Mouse (Mus musculus) v-Abl transformed pro-B cells (cell line): ENCODE results near the gene Akr1b7.

Experiments
- in situ Hi-C, 2 experiments: fragments of 400-800 bp; cut with MboI; formaldehyde crosslinking; loops; one replicate each; pipeline ENCODE4 v1.15.1; 2025; ENCODE audit not compliant: unreplicated experiment in 2 of 2

Akr1b7 gene

GRCm38 (mm10) chr6:34419071-34419470 is 6.9 kb downstream of the Akr1b7 start:
- in situ Hi-C loops = no loop called here

DNA sequence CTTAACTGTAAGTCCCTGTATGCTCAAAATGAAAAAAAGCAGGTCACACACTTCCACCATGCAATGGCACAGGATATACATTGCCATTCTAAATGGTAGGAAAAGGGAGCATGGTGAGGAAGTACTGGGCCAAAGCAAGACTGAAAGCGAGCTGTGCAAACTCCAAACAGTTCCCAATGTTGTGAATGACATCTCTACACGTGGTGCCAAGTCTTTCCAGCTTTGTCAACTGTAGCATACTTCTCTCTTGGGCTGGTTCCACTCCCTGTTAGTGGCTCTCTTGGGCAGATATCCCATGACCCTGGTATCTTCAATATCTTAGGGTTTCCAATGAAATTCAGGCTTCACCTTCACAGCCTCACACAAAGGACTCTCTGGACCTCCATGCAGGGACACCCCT is 26.9 kb downstream of the Akr1b7 start:
- in situ Hi-C loops = no loop called here

DNA sequence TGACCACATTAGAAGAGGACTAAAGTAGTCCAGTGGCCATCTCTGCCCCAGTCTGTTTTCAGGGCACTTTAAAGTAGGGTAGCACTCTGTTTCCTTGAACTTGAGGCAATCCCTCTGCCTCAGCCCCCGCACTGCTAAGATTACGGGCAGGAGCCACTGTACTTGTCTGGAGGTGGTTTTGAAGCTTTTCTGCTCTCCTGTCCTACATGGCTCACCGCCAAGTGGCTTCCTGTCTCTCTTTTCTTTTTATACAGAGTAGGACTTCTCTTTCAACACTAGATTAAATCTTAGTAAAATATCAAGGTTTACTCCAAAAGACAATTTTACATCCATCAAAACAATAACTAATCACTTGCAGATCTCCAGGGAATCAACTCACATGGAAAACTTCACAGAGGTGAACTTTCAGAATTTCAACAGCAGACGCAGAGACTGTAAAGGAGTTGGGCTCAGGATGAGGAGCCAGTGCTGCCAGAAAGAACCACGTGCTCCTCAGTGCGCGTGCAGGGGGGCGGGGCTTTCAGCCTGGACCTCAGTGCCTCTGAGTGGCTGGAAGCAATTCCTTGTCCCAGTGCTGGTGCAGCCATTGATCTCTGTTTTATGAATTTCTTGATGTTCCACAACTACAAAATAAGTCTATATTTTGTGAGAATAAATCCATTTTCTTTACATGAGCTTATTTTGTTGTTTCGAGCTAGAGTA is 29.6 kb downstream of the Akr1b7 start:
- in situ Hi-C loops = loop anchor here in 1 of 2 experiments (5.0 kb wide), 1 partner anchor 84 kb away; no protein-coding TSS in a partner anchor

DNA sequence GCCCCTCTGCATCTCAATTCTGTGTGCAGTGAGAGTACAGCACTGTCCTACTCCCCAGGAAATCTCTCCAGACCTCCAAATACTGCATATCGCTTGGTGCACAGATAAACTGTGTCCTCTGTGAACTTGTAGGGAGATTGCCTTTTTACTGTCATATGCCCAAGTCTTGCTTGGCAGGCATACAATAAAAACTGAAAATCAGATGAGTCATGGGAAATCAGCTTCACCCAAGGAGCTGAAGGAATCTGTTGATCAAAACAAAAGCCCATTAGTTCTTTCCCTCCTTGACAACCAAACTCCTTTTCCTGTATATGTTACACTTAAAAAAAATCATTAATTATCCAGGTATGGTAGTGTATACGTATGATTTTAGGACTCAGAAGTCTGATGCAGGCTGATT is 31.7 kb downstream of the Akr1b7 start:
- in situ Hi-C loops = loop anchor here in 1 of 2 experiments (5.0 kb wide), 1 partner anchor 86 kb away; no protein-coding TSS in a partner anchor

DNA sequence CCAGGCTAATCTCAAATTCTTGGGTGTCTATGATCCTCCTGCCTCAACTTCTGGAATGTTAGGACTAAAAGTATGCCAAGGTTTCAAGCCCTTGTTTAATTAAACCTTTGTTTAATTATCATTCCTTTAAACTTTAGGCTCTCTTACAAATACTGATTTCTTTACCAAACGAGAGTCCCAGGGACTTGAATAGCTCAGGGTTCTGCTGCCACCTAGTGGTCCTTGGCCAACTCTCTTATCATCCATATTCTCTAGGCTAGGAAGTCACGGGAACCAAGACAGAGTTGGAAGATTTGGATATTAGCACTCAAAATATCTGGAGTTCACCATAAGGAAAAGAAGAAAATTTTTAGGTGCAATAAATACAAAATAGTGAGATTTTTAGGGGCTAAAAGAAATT is 35.8 kb downstream of the Akr1b7 start:
- in situ Hi-C loops = no loop called here

- in situ Hi-C loops = no loop called here
Measured at GRCm38 (mm10) chr6:34448696-34449095, 36.6 kb downstream of the Akr1b7 start.

DNA sequence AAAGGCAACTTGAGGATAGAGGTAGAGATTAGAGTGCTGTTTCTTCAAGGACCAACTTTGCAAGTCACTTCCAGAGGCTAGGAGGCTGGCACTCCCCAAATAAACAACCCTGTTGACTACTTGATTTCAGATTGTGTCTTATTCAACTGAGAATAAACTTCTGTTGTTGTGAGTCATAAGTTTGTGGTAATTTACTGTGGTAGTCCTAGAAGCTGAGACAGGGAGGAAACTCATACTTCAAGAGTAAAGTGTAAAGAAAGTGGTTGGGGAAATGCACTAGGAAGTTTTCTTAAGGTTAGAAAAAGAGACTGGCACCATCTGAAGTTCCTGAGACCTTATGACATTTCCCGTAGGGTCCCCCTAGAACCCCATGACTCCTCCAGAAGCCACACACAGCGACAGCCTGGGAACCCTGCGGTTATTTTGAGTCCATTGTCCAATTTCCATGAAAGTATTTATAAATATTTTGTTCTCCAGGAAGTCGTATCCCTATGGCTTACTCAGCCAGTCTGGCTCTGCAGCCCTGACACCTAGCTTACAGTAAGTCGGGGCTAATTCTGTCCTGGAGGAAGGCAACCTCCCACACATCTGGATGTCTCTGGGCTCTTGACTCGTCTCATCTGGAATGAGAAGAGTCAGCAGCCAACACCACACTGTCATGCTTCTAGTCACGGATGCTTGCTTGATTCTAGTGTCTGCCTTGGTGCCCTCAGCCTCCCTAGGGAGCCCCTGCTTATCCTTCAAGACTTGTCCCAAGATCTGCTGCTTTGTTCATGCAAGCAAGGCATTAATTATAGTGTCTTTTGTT is 41.0 kb downstream of the Akr1b7 start:
- in situ Hi-C loops = loop anchor here (5.0 kb wide), 1 partner anchor 161 kb away; no protein-coding TSS in a partner anchor

DNA sequence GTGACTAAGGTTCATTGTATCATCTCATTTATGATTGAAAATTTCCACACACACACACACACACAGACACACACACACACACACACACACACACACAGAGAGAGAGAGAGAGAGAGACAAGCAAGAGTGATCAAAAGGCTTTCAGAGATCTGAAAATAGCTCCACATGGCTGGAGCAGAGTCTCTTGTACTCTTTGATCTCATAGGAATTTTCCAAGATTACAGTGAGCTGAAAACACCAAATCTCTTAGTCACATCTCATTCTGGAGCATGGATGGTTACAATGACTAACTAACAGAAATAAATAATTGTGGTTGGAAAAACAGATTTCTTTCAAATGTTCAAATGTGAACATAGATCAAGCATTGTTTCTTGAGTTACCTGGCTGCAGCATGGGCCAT is 47.3 kb downstream of the Akr1b7 start:
- in situ Hi-C loops = loop anchor here in 1 of 2 experiments (5.0 kb wide), 1 partner anchor 92 kb away; no protein-coding TSS in a partner anchor

DNA sequence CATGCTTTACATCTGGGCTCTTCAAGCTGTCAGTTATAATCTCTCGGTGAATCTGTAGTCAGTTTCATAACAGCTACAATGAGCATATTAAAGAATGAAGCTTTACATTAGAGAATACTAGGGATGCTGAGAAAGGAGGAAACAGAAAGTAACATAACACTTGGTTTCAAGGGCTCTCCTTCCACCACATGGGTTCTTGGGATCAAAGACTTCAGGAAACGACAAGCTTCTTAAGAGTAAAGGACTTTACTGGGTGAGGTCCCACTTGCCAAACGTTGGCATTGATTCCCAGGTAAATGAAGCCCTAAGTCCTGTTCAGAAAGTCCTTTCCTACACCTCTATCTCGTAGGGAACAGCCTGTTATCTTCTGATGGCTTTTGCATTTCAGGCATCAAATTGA is 48.5 kb downstream of the Akr1b7 start:
- in situ Hi-C loops = no loop called here

DNA sequence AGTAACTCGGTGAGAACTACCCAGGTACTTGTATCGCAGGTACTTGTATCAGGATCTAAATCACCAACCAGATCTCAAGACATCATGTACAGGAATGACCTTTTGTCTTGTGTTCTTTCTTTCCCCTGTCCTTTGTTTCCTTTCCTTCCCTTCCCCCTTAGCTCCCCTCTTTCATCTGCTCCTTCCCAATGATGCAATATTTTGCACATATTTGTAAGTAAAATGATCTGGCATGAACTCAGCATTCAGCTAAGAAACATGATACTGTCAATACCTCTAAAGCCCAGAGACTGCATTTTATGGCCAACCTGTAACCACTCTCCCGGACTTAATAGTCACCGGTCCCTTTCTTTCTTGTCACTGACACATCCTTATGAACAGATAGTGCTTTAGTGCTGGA is 51.4 kb downstream of the Akr1b7 start:
- in situ Hi-C loops = no loop called here

DNA sequence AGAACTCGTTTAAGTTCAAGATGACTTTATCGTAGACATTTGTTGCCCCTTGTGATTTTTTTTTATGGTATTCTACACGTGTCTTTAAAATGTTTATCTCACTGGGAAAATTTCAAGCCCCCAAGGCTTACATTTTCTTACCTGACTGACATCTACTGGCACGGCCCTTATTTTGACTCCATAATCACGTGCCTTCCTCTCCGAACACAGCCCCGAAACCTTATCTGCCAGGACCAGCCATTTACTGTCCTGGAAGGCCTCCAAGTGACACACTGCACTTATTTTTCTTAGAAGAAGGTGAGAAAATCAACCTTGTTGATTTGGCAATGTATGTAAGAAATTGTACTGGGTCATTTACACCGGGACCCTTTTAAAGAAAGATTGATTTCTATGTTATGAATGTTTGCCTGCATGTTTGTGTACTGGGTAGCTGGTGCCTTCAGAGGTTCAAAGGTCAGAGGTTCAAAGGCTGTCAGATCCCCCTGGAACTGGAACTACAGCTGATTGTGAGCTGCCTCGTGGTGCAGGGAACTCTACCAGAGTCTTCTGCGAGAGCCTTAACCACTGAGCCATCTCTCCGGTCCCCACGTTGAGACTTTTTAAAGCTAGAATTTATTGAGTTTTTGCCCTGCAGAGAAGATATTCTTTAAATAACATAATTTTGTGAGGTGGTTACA is 59.4 kb downstream of the Akr1b7 start:
- in situ Hi-C loops = loop anchor here in 1 of 2 experiments (10.0 kb wide), 1 partner anchor 403 kb away; the partner anchor contains the start of gene Cyren
